Mouse (Mus musculus): ENCODE results near the gene Epb41l1. TPM values are rescaled to one million over a fixed set of nuclear protein-coding genes. Genes with fewer than 3 reads are reported as not detected.

Gene Epb41l1
- polyA plus RNA-seq, 1 experiment from 2014 or later: 11.2 TPM

- no peaks in the 10 kb centered on the region for H3K27me3 ChIP-seq
- H3K9me3 ChIP-seq: no peaks in the 10 kb centered on the region
- no peaks in the 10 kb centered on the region for H3K36me3 ChIP-seq
- H3K4me3 ChIP-seq: no peak overlapping the region
- no peak overlapping the region for H3K4me2 ChIP-seq (replicated peaks)
- H3K27ac ChIP-seq (replicated peaks): no peak overlapping the region
- ATAC-seq (replicated peaks): no peak
- peaks cover 22% of the 10 kb centered on the region for H3K4me1 ChIP-seq
- no peak overlapping the region for H3K9ac ChIP-seq (replicated peaks)
- 70% methylated on average over 7 of the region's 7 CpGs for WGBS
Measured at GRCm38 (mm10) chr2:156479833-156480232, 59.1 kb downstream of the Epb41l1 start.

GRCm38 (mm10) chr2:156480267-156480666 is 59.6 kb downstream of the Epb41l1 start:
- H3K27me3 ChIP-seq: no peaks in the 10 kb centered on the region
- no peak overlapping the region for H3K4me2 ChIP-seq (replicated peaks)
- no peaks in the 10 kb centered on the region for H3K36me3 ChIP-seq
- no peak overlapping the region for H3K9ac ChIP-seq (replicated peaks)
- peak overlapping the region; percentile 59 for H3K27ac ChIP-seq (replicated peaks)
- 72% methylated on average over 7 of the region's 7 CpGs for WGBS
- H3K4me3 ChIP-seq: no peak overlapping the region
- no peaks in the 10 kb centered on the region for H3K9me3 ChIP-seq
- no peak for ATAC-seq (replicated peaks)
- peaks cover 18% of the 10 kb centered on the region for H3K4me1 ChIP-seq

GRCm38 (mm10) chr2:156482299-156482698 is 61.6 kb downstream of the Epb41l1 start:
- H3K4me2 ChIP-seq (replicated peaks): no peak overlapping the region
- WGBS: 33% methylated on average over 13 of the region's 13 CpGs
- H3K9ac ChIP-seq (replicated peaks): no peak overlapping the region
- H3K9me3 ChIP-seq: no peaks in the 10 kb centered on the region
- peaks cover 2% of the 10 kb centered on the region for H3K4me1 ChIP-seq
- no peaks in the 10 kb centered on the region for H3K36me3 ChIP-seq
- no peak overlapping the region for H3K4me3 ChIP-seq
- no peak overlapping the region for H3K27ac ChIP-seq (replicated peaks)
- no peak for ATAC-seq (replicated peaks)
- H3K27me3 ChIP-seq: no peaks in the 10 kb centered on the region

GRCm38 (mm10) chr2:156482764-156483163 is 62.1 kb downstream of the Epb41l1 start:
- peak; percentile 18; the same call in 1 of the 2 replicates for ATAC-seq (replicated peaks)
- H3K27me3 ChIP-seq: no peaks in the 10 kb centered on the region
- H3K4me2 ChIP-seq (replicated peaks): no peak overlapping the region
- H3K36me3 ChIP-seq: no peaks in the 10 kb centered on the region
- H3K4me3 ChIP-seq: no peak overlapping the region
- no peaks in the 10 kb centered on the region; the same call in 1 of the 2 replicates for H3K4me1 ChIP-seq
- no peaks in the 10 kb centered on the region for H3K9me3 ChIP-seq
- WGBS: 92% methylated on average over 3 of the region's 3 CpGs
- H3K27ac ChIP-seq (replicated peaks): no peak overlapping the region
- no peak overlapping the region for H3K9ac ChIP-seq (replicated peaks)

GRCm38 (mm10) chr2:156483204-156483603 is 62.5 kb downstream of the Epb41l1 start:
- H3K9ac ChIP-seq (replicated peaks): no peak overlapping the region
- 0 out of 2 replicates have a peak, but pooled peaks have one; percentile 23 for ATAC-seq (replicated peaks)
- no peak overlapping the region for H3K4me2 ChIP-seq (replicated peaks)
- H3K27me3 ChIP-seq: no peaks in the 10 kb centered on the region
- no peak overlapping the region for H3K27ac ChIP-seq (replicated peaks)
- no peak overlapping the region for H3K4me3 ChIP-seq
- 87% methylated on average over 7 of the region's 7 CpGs for WGBS
- H3K36me3 ChIP-seq: no peaks in the 10 kb centered on the region
- H3K9me3 ChIP-seq: no peaks in the 10 kb centered on the region
- H3K4me1 ChIP-seq: no peaks in the 10 kb centered on the region; the same call in 1 of the 2 replicates

GRCm38 (mm10) chr2:156486086-156486751 is 65.5 kb downstream of the Epb41l1 start:
- H3K27me3 ChIP-seq: no peaks in the 10 kb centered on the region
- no peak overlapping the region for H3K9ac ChIP-seq (replicated peaks)
- H3K4me1 ChIP-seq: peaks cover 15% of the 10 kb centered on the region
- no peak overlapping the region for H3K4me2 ChIP-seq (replicated peaks)
- H3K36me3 ChIP-seq: no peaks in the 10 kb centered on the region
- H3K4me3 ChIP-seq: no peak overlapping the region
- H3K9me3 ChIP-seq: no peaks in the 10 kb centered on the region
- H3K27ac ChIP-seq (replicated peaks): no peak overlapping the region
- no peak for ATAC-seq (replicated peaks)
- 91% methylated on average over 12 of the region's 12 CpGs for WGBS

GRCm38 (mm10) chr2:156487589-156488160 is 67.0 kb downstream of the Epb41l1 start:
- Histone ChIP-seq H3K27me3 (no peaks in the 10 kb centered on the region), H3K4me1 (peaks cover 17% of the 10 kb centered on the region), H3K4me3 (no peak overlapping the region), H3K4me2 (replicated peaks) (no peak overlapping the region), H3K9ac (replicated peaks) (no peak overlapping the region), H3K27ac (replicated peaks) (no peak overlapping the region), H3K36me3 (no peaks in the 10 kb centered on the region), H3K9me3 (no peaks in the 10 kb centered on the region)
- 74% methylated on average over 10 of the region's 10 CpGs for WGBS
- ATAC-seq (replicated peaks): peak; percentile 34; the same call in 1 of the 2 replicates

- ATAC-seq (replicated peaks): no peak
- H3K27me3 ChIP-seq: no peaks in the 10 kb centered on the region
- H3K4me1 ChIP-seq: peaks cover 24% of the 10 kb centered on the region
- H3K4me3 ChIP-seq: no peak overlapping the region
- H3K9ac ChIP-seq (replicated peaks): no peak overlapping the region
- 68% methylated on average over 8 of the region's 8 CpGs for WGBS
- no peak overlapping the region for H3K27ac ChIP-seq (replicated peaks)
- no peak overlapping the region for H3K4me2 ChIP-seq (replicated peaks)
- H3K9me3 ChIP-seq: no peaks in the 10 kb centered on the region
- no peaks in the 10 kb centered on the region for H3K36me3 ChIP-seq
Measured at GRCm38 (mm10) chr2:156488166-156488814, 67.6 kb downstream of the Epb41l1 start.

GRCm38 (mm10) chr2:156490176-156490575 is 69.5 kb downstream of the Epb41l1 start:
- Histone ChIP-seq H3K4me2 (replicated peaks) (no peak overlapping the region), H3K9me3 (no peaks in the 10 kb centered on the region), H3K4me3 (no peak overlapping the region), H3K4me1 (peaks cover 29% of the 10 kb centered on the region), H3K27me3 (no peaks in the 10 kb centered on the region), H3K27ac (replicated peaks) (peak overlapping the region; percentile 51), H3K9ac (replicated peaks) (no peak overlapping the region), H3K36me3 (0 out of 2 replicates have a peak, but pooled peaks cover 11% of the 10 kb centered on the region)
- no peak; the same call in 1 of the 2 replicates for ATAC-seq (replicated peaks)
- 73% methylated on average over 11 of the region's 11 CpGs for WGBS

GRCm38 (mm10) chr2:156491796-156492195 is 71.1 kb downstream of the Epb41l1 start:
- Histone ChIP-seq H3K4me1 (peaks cover 29% of the 10 kb centered on the region), H3K4me2 (replicated peaks) (no peak overlapping the region), H3K36me3 (peaks cover 22% of the 10 kb centered on the region; the same call in 1 of the 2 replicates), H3K27me3 (no peaks in the 10 kb centered on the region), H3K9ac (replicated peaks) (no peak overlapping the region), H3K9me3 (no peaks in the 10 kb centered on the region), H3K4me3 (no peak overlapping the region), H3K27ac (replicated peaks) (no peak overlapping the region)
- WGBS: 70% methylated on average over 5 of the region's 5 CpGs
- no peak for ATAC-seq (replicated peaks)

GRCm38 (mm10) chr2:156493766-156494165 is 73.1 kb downstream of the Epb41l1 start:
- Histone ChIP-seq H3K9me3 (no peaks in the 10 kb centered on the region), H3K36me3 (peaks cover 22% of the 10 kb centered on the region; the same call in 1 of the 2 replicates), H3K4me3 (no peak overlapping the region), H3K27ac (replicated peaks) (no peak overlapping the region), H3K9ac (replicated peaks) (no peak overlapping the region), H3K27me3 (no peaks in the 10 kb centered on the region), H3K4me1 (peaks cover 29% of the 10 kb centered on the region), H3K4me2 (replicated peaks) (no peak overlapping the region)
- no peak for ATAC-seq (replicated peaks)
- WGBS: 40% methylated on average over 9 of the region's 9 CpGs

GRCm38 (mm10) chr2:156494465-156494864 is 73.8 kb downstream of the Epb41l1 start:
- Histone ChIP-seq H3K4me3 (no peak overlapping the region), H3K36me3 (peaks cover 22% of the 10 kb centered on the region; the same call in 1 of the 2 replicates), H3K4me2 (replicated peaks) (no peak overlapping the region), H3K27ac (replicated peaks) (no peak overlapping the region), H3K9ac (replicated peaks) (no peak overlapping the region), H3K9me3 (no peaks in the 10 kb centered on the region), H3K4me1 (peaks cover 29% of the 10 kb centered on the region), H3K27me3 (no peaks in the 10 kb centered on the region)
- 84% methylated on average over 9 of the region's 9 CpGs for WGBS
- no peak for ATAC-seq (replicated peaks)
